ENCODE assay signal across 28 mouse cellular contexts in the genomic region with DNA sequence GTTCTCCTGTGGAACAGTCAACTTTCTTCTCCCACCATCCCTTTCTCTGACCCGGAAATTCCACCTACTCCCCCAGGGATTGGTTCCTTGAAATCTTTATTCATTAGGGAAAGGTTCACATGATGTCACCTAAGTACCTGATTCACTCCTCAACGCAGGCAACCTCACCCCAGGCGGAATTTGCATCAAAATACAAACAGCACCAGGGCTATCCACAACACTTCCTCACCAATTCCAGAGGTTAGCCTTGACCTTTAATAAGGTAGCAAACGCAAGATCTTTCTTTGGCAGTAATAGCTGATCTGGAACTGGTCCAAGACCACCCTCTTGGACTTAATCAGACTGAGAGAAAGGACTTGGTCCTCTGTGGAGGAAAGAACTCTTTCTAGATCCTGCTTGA. TPM values are rescaled to one million over a fixed set of nuclear protein-coding genes. Genes with fewer than 3 reads are reported as not detected.
DNase-seq lines count a peak whose midpoint lies in the region; ATAC-seq and TF ChIP-seq lines count a peak whose summit lies in the region.
"Had no signal": no experiment of that assay in that cellular context is flagged by ENCODE, and none has a peak within 500 bp of the region (broad histone marks: within the 10 kb centered on the region; RNA-seq: fewer than 3 reads in every experiment).

No protein-coding gene starts in this region.

- H3K27ac ChIP-seq in gastrocnemius, adult 2 months = peak overlapping the region; percentile 35; the same call in 1 of the 2 replicates
- no peak overlapping the region for H3K27ac ChIP-seq in lung, embryonic 14.5 days (ENCODE audit: low read depth)
- H3K27ac ChIP-seq in limb, embryonic 10.5 days = no peak overlapping the region
- H3K27ac ChIP-seq in forebrain, embryonic 11.5 days (ENCODE audit: low read depth, low read length) = no peak overlapping the region
- H3K27ac ChIP-seq: embryonic facial prominence, embryonic 12.5 days; forebrain, embryonic 12.5 days; heart, embryonic 13.5 days; hindbrain, embryonic 14.5 days; midbrain, embryonic 13.5 days had no signal

- 38% methylated on average over 4 of the region's 4 CpGs for WGBS in lung, embryonic 14.5 days
- 32% methylated on average over 4 of the region's 4 CpGs for WGBS in limb, embryonic 10.5 days
- WGBS in forebrain, embryonic 11.5 days = 35% methylated on average over 4 of the region's 4 CpGs

- no peak for DNase-seq in gastrocnemius, adult 2 months
- DNase-seq in gastrocnemius, postnatal 14 days = no peak
- peak; percentile 13 for DNase-seq in lung, embryonic 14.5 days
- DNase-seq in lung, postnatal 14 days = no peak
- DNase-seq in heart, postnatal 10 days = peak; percentile 7 to 9
- no peak for DNase-seq in limb, embryonic 10.5 days (ENCODE audit: low spot score)
- DNase-seq in forebrain, embryonic 11.5 days (ENCODE audit: low spot score) = no peak
- DNase-seq: cerebellum, adult 2 months; kidney, adult 8-10 months; kidney, postnatal 10 days; left cerebral cortex, postnatal 4 days; liver, postnatal 0 days; lung, postnatal 10 days had no signal

- no peaks in the 10 kb centered on the region for H3K4me1 ChIP-seq in lung, embryonic 14.5 days (ENCODE audit: insufficient read depth)
- H3K4me1 ChIP-seq in limb, embryonic 10.5 days = no peaks in the 10 kb centered on the region
- no peaks in the 10 kb centered on the region for H3K4me1 ChIP-seq in forebrain, embryonic 11.5 days (replicated peaks; ENCODE audit: control insufficient read depth, insufficient read depth, low read length)
- H3K4me1 ChIP-seq: embryonic facial prominence, embryonic 12.5 days; forebrain, embryonic 12.5 days; heart, embryonic 13.5 days; midbrain, embryonic 13.5 days had no signal

- ATAC-seq in lung, embryonic 14.5 days (ENCODE audit: insufficient read depth) = no peak
- ATAC-seq in forebrain, embryonic 11.5 days (replicated peaks; ENCODE audit: low FRiP score) = no peak
- ATAC-seq: inflammation-experienced regulatory T-cells, adult 6 months; liver, postnatal 0 days; midbrain, embryonic 13.5 days had no signal

- no peak overlapping the region for H3K4me3 ChIP-seq in gastrocnemius, adult 2 months
- H3K4me3 ChIP-seq in lung, embryonic 14.5 days (ENCODE audit: low read depth, low read length) = no peak overlapping the region
- no peak overlapping the region for H3K4me3 ChIP-seq in limb, embryonic 10.5 days
- H3K4me3 ChIP-seq in forebrain, embryonic 11.5 days (ENCODE audit: low read depth, low read length) = no peak overlapping the region
- H3K4me3 ChIP-seq: embryonic facial prominence, embryonic 12.5 days; forebrain, embryonic 12.5 days; heart, embryonic 13.5 days; midbrain, embryonic 13.5 days had no signal

- no peaks in the 10 kb centered on the region for H3K27me3 ChIP-seq in lung, embryonic 14.5 days (ENCODE audit: insufficient read depth, low read length)
- H3K27me3 ChIP-seq in limb, embryonic 10.5 days (ENCODE audit: low read depth, poor library complexity, severe bottlenecking) = peaks cover 72% of the 10 kb centered on the region
- no peaks in the 10 kb centered on the region; the same call in 1 of the 2 replicates for H3K27me3 ChIP-seq in forebrain, embryonic 11.5 days (ENCODE audit: control insufficient read depth, insufficient read depth, low read length)
- H3K27me3 ChIP-seq: embryonic facial prominence, embryonic 12.5 days; heart, embryonic 13.5 days had no signal

- TF ChIP-seq CTCF in gastrocnemius, adult 2 months (IDR thresholded peaks at IDR 0.05) = no peak
- no peak for TF ChIP-seq CTCF in lung, embryonic 14.5 days (IDR thresholded peaks at IDR 0.05; ENCODE audit: low read depth)

- no peaks in the 10 kb centered on the region for H3K9me3 ChIP-seq in lung, embryonic 14.5 days (ENCODE audit: low read depth, low read length)
- no peaks in the 10 kb centered on the region for H3K9me3 ChIP-seq in limb, embryonic 10.5 days (replicated peaks)
- H3K9me3 ChIP-seq in forebrain, embryonic 11.5 days (ENCODE audit: control insufficient read depth, low read length) = no peaks in the 10 kb centered on the region
- H3K9me3 ChIP-seq: embryonic facial prominence, embryonic 12.5 days; forebrain, embryonic 12.5 days; heart, embryonic 13.5 days; midbrain, embryonic 13.5 days had no signal

- no peak overlapping the region for H3K4me2 ChIP-seq in lung, embryonic 14.5 days
- H3K4me2 ChIP-seq in forebrain, embryonic 11.5 days (ENCODE audit: low read depth, low read length, severe bottlenecking) = no peak overlapping the region
- H3K4me2 ChIP-seq: embryonic facial prominence, embryonic 12.5 days; forebrain, embryonic 12.5 days; heart, embryonic 13.5 days; hindbrain, embryonic 14.5 days; midbrain, embryonic 13.5 days had no signal

- intact Hi-C loops in gastrocnemius, adult 2 months (cut with DNase I) = no loop called here
- intact Hi-C loops in gastrocnemius, postnatal 14 days (cut with DNase I; ENCODE audit: low total_unique reads) = no loop called here
- intact Hi-C loops in heart, postnatal 10 days (cut with DNase I) = no loop called here

- no peaks in the 10 kb centered on the region for H3K36me3 ChIP-seq in lung, embryonic 14.5 days (ENCODE audit: insufficient read depth)
- H3K36me3 ChIP-seq in limb, embryonic 10.5 days = no peaks in the 10 kb centered on the region
- no peaks in the 10 kb centered on the region for H3K36me3 ChIP-seq in forebrain, embryonic 11.5 days (ENCODE audit: control insufficient read depth, insufficient read depth, low read length)
- H3K36me3 ChIP-seq: embryonic facial prominence, embryonic 12.5 days; forebrain, embryonic 12.5 days; heart, embryonic 13.5 days; midbrain, embryonic 13.5 days had no signal

- no peak overlapping the region for H3K9ac ChIP-seq in lung, embryonic 14.5 days
- no peak overlapping the region for H3K9ac ChIP-seq in forebrain, embryonic 11.5 days (ENCODE audit: low read length)
- H3K9ac ChIP-seq: embryonic facial prominence, embryonic 12.5 days; forebrain, embryonic 12.5 days; heart, embryonic 13.5 days; hindbrain, embryonic 14.5 days; liver, postnatal 0 days; midbrain, embryonic 13.5 days had no signal

RNA-seq across cellular contexts. Expression of a gene that starts 1.5 kb away (rescaled TPM):
- not detected for total RNA-seq in gastrocnemius, adult 2 months (2021)
- total RNA-seq in gastrocnemius, postnatal 14 days (2021) = not detected
- polyA plus RNA-seq in lung, embryonic 14.5 days (2014; fragmentation: Nextera tagmentation; extraction: Ambion mirVana) = not detected in 2 replicates
- total RNA-seq in heart, postnatal 10 days (2021) = not detected
- not detected in 2 replicates for polyA plus RNA-seq in limb, embryonic 10.5 days (2016; fragmentation: Nextera tagmentation; extraction: Ambion mirVana)
- polyA plus RNA-seq in forebrain, embryonic 11.5 days (2014; fragmentation: Nextera tagmentation; extraction: Ambion mirVana) = not detected in 2 replicates
- total RNA-seq: gastrocnemius, adult 8-10 months; heart, postnatal 36 days; layer of hippocampus, adult 18-20 months; layer of hippocampus, postnatal 14 days; left cerebral cortex, adult 8-10 months; left cerebral cortex, postnatal 4 days; liver, adult 2 months; megakaryocyte, adult 5-6 weeks; monocyte, adult 5-6 weeks had no signal
- polyA plus RNA-seq: cerebellum, adult 2 months; embryonic facial prominence, embryonic 12.5 days; forebrain, embryonic 12.5 days; heart, embryonic 13.5 days; hindbrain, embryonic 14.5 days; inflammation-experienced regulatory T-cells, adult 6 months; liver, adult 2 months; liver, postnatal 0 days; midbrain, embryonic 13.5 days; thymus, postnatal 0 days had no signal

RNA-seq across cellular contexts. Expression of a gene that starts 22.7 kb away (rescaled TPM):
- under 1 TPM; 0.45 to 0.54 TPM for total RNA-seq in gastrocnemius, adult 2 months (2021)
- total RNA-seq in gastrocnemius, postnatal 14 days (2021) = under 1 TPM; 0.55 to 0.69 TPM
- 13.3 and 13.9 TPM in 2 replicates for polyA plus RNA-seq in lung, embryonic 14.5 days (2014; fragmentation: Nextera tagmentation; extraction: Ambion mirVana)
- total RNA-seq in heart, postnatal 10 days (2021) = 1 to 10 TPM; 1.2 to 1.3 TPM
- 11.0 and 12.2 TPM in 2 replicates for polyA plus RNA-seq in limb, embryonic 10.5 days (2016; fragmentation: Nextera tagmentation; extraction: Ambion mirVana)
- polyA plus RNA-seq in forebrain, embryonic 11.5 days (2014; fragmentation: Nextera tagmentation; extraction: Ambion mirVana) = 11.5 and 11.8 TPM in 2 replicates

RNA-seq across cellular contexts. Expression of a gene that starts 23.0 kb away (rescaled TPM):
- 1 to 10 TPM; 7.3 to 8.1 TPM for total RNA-seq in gastrocnemius, adult 2 months (2021)
- 10 to 100 TPM in 1 of 2 experiments, 1 to 10 TPM in 1; 9.0 to 10.1 TPM for total RNA-seq in gastrocnemius, postnatal 14 days (2021)
- polyA plus RNA-seq in lung, embryonic 14.5 days (2014; fragmentation: Nextera tagmentation; extraction: Ambion mirVana) = 21.0 and 23.5 TPM in 2 replicates
- total RNA-seq in heart, postnatal 10 days (2021) = 10 to 100 TPM; 15.2 to 16.9 TPM
- 12.5 and 14.1 TPM in 2 replicates for polyA plus RNA-seq in limb, embryonic 10.5 days (2016; fragmentation: Nextera tagmentation; extraction: Ambion mirVana)
- 17.0 and 17.5 TPM in 2 replicates for polyA plus RNA-seq in forebrain, embryonic 11.5 days (2014; fragmentation: Nextera tagmentation; extraction: Ambion mirVana)

Comparison
In these comparisons a context has a peak if more than half of its experiments do, and no peak if none do; other contexts are left out.
1. DNase-seq: peak in lung, embryonic 14.5 days (single experiment) and heart, postnatal 10 days (2 of 2); none in gastrocnemius, adult 2 months (single experiment), gastrocnemius, postnatal 14 days (single experiment), lung, postnatal 14 days (single experiment), limb, embryonic 10.5 days (single experiment) and forebrain, embryonic 11.5 days (single experiment).